In genomic region chr6:30402091-30402491, GRCm38 (mm10) we compare ENCODE assay signal across 8 mouse cellular contexts. TPM values are rescaled to one million over a fixed set of nuclear protein-coding genes. Genes with fewer than 3 reads are reported as not detected.
DNase-seq lines count a peak whose midpoint lies in the region; ATAC-seq and TF ChIP-seq lines count a peak whose summit lies in the region.

No protein-coding gene starts in this region.

- in situ Hi-C loops in CH12.LX (cut with MboI; ENCODE audit: low pct_ligation_motif_present, low pct_unique_long_range_greater_than_20kb, low sequenced_read_pairs) = loop anchor here (25.0 kb wide), 1 partner anchor 585 kb away; no protein-coding TSS in a partner anchor

- dilution Hi-C loops in CH12.LX (cut with MboI; ENCODE audit: extremely low pct_ligation_motif_present, extremely low pct_unique_long_range_greater_than_20kb, low sequenced_read_pairs) = no loop called here

- 0 out of 2 replicates have a peak, but pooled peaks have one; percentile 2 for ATAC-seq in embryonic facial prominence, embryonic 12.5 days (ENCODE audit: insufficient number of reproducible peaks, insufficient read depth, low FRiP score, low TSS enrichment)
- ATAC-seq in intestine, embryonic 14.5 days (replicated peaks; ENCODE audit: low FRiP score, low TSS enrichment, low read depth) = no peak
- no peak; the same call in 1 of the 2 replicates for ATAC-seq in midbrain, embryonic 11.5 days (ENCODE audit: low FRiP score)
- no peak for ATAC-seq in megakaryocyte progenitor cell, adult 5-6 weeks (replicated peaks; ENCODE audit: poor library complexity)

- peaks cover 3% of the 10 kb centered on the region for H3K4me1 ChIP-seq in heart, adult 2 months (ENCODE audit: control insufficient read depth, insufficient read depth, low read length)
- H3K4me1 ChIP-seq in CH12.LX (ENCODE audit: control insufficient read depth in 1 of 2, insufficient read depth in 2 of 2) = peaks cover 3 to 23% of the 10 kb centered on the region in 2 experiments; a peak in 3 of 4 replicates
- no peaks in the 10 kb centered on the region for H3K4me1 ChIP-seq in embryonic facial prominence, embryonic 12.5 days
- H3K4me1 ChIP-seq in intestine, embryonic 14.5 days (replicated peaks; ENCODE audit: control insufficient read depth, insufficient read depth, low read length) = 0 out of 2 replicates have a peak, but pooled peaks cover 4% of the 10 kb centered on the region
- no peaks in the 10 kb centered on the region for H3K4me1 ChIP-seq in midbrain, embryonic 11.5 days (ENCODE audit: control insufficient read depth, insufficient read depth, low read length)

- H3K36me3 ChIP-seq in heart, adult 2 months (ENCODE audit: control insufficient read depth, insufficient read depth, low read length) = no peaks in the 10 kb centered on the region
- peaks cover 0 to 4% of the 10 kb centered on the region in 2 experiments for H3K36me3 ChIP-seq in CH12.LX (replicated peaks in 1 of 2; ENCODE audit: control insufficient read depth in 1 of 2, insufficient read depth in 1 of 2, low read length in 1 of 2)
- H3K36me3 ChIP-seq in embryonic facial prominence, embryonic 12.5 days = 0 out of 2 replicates have a peak, but pooled peaks cover 6% of the 10 kb centered on the region
- H3K36me3 ChIP-seq in intestine, embryonic 14.5 days (ENCODE audit: control insufficient read depth, insufficient read depth, low read length) = no peaks in the 10 kb centered on the region
- no peaks in the 10 kb centered on the region for H3K36me3 ChIP-seq in midbrain, embryonic 11.5 days (ENCODE audit: control insufficient read depth, insufficient read depth, low read length)

- peak overlapping the region; percentile 72 for H3K4me3 ChIP-seq in heart, adult 2 months
- peak overlapping the region; percentile 62 to 88 (median 85) for H3K4me3 ChIP-seq in CH12.LX (replicated peaks in 1 of 3; ENCODE audit: low read depth in 2 of 3, low read length in 2 of 3, poor library complexity in 1 of 3)
- peak overlapping the region; percentile 99 for H3K4me3 ChIP-seq in embryonic facial prominence, embryonic 12.5 days
- peak overlapping the region; percentile 97 for H3K4me3 ChIP-seq in intestine, embryonic 14.5 days (ENCODE audit: low read depth, low read length)
- peak overlapping the region; percentile 99 for H3K4me3 ChIP-seq in midbrain, embryonic 11.5 days (ENCODE audit: low read depth, low read length)

- DNase-seq in heart, adult 2 months = no peak
- no peak for DNase-seq in heart, adult 11 months
- DNase-seq in CH12.LX (ENCODE audit: extremely low read depth) = peak; percentile 34
- DNase-seq in intestine, embryonic 14.5 days (ENCODE audit: low spot score) = no peak
- DNase-seq in midbrain, embryonic 11.5 days (ENCODE audit: low spot score, missing footprints) = no peak
- DNase-seq in adrenal gland, postnatal 10 days = no peak

- no peak for TF ChIP-seq EP300 in heart, adult 2 months (IDR thresholded peaks at IDR 0.05; ENCODE audit: insufficient read depth, low read depth, low read length)
- TF ChIP-seq EP300 in CH12.LX (IDR thresholded peaks at IDR 0.05; ENCODE audit: low read length) = no peak

- intact Hi-C loops in heart, adult 2 months (cut with DNase I) = loop anchor here (5.0 to 10.0 kb wide), 2 partner anchors 493 to 630 kb away; partner anchors contain the start of gene Copg2

- no peak for TF ChIP-seq CTCF in heart, adult 2 months (IDR thresholded peaks at IDR 0.05)
- no peak for TF ChIP-seq CTCF in CH12.LX (conservative IDR thresholded peaks at IDR 0.05 in 1 of 2, IDR thresholded peaks at IDR 0.05 in 1 of 2; ENCODE audit: low read depth in 2 of 2, low read length in 2 of 2)

- peak overlapping the region; percentile 95 for H3K9ac ChIP-seq in heart, adult 2 months (ENCODE audit: low read depth, low read length)
- peak overlapping the region; percentile 62 for H3K9ac ChIP-seq in CH12.LX (ENCODE audit: insufficient read depth, low read depth)
- H3K9ac ChIP-seq in embryonic facial prominence, embryonic 12.5 days = peak overlapping the region; percentile 96
- peak overlapping the region; percentile 90 for H3K9ac ChIP-seq in intestine, embryonic 14.5 days (ENCODE audit: low read length)
- H3K9ac ChIP-seq in midbrain, embryonic 11.5 days (ENCODE audit: low read length) = peak overlapping the region; percentile 96

- no peak for TF ChIP-seq POLR2A in heart, adult 2 months (IDR thresholded peaks at IDR 0.05; ENCODE audit: insufficient read depth, low read depth, low read length)
- no peak for TF ChIP-seq POLR2A in CH12.LX (IDR thresholded peaks at IDR 0.05; ENCODE audit: low read depth, low read length)

- WGBS in heart, adult 2 months = 0% methylated on average over 29 of the region's 29 CpGs
- WGBS in embryonic facial prominence, embryonic 12.5 days = 1% methylated on average over 29 of the region's 29 CpGs
- WGBS in intestine, embryonic 14.5 days = under 1% methylated on average over 23 of the region's 29 CpGs
- under 1% methylated on average over 29 of the region's 29 CpGs for WGBS in midbrain, embryonic 11.5 days

- TF ChIP-seq RAD21 in CH12.LX (IDR thresholded peaks at IDR 0.05; ENCODE audit: low read depth, low read length) = no peak

- H3K79me2 ChIP-seq in heart, adult 2 months (replicated peaks; ENCODE audit: control insufficient read depth, insufficient read depth, low read length) = peaks cover 2% of the 10 kb centered on the region; the same call in 1 of the 2 replicates
- H3K79me2 ChIP-seq in CH12.LX (replicated peaks; ENCODE audit: control insufficient read depth, extremely low read depth, insufficient read depth, poor library complexity, severe bottlenecking) = peaks cover 15% of the 10 kb centered on the region

- peak overlapping the region; percentile 88 for H3K27ac ChIP-seq in heart, adult 2 months
- peak overlapping the region; percentile 22; the same call in 1 of the 2 replicates for H3K27ac ChIP-seq in CH12.LX (ENCODE audit: insufficient read depth, low read depth)
- peak overlapping the region; percentile 91 for H3K27ac ChIP-seq in embryonic facial prominence, embryonic 12.5 days
- H3K27ac ChIP-seq in intestine, embryonic 14.5 days (ENCODE audit: low read depth) = peak overlapping the region; percentile 96
- peak overlapping the region; percentile 82 for H3K27ac ChIP-seq in midbrain, embryonic 11.5 days (ENCODE audit: low read depth, low read length)

- peak overlapping the region; percentile 67 for H3K4me2 ChIP-seq in CH12.LX (ENCODE audit: insufficient read depth, low read depth, poor library complexity, severe bottlenecking)
- H3K4me2 ChIP-seq in embryonic facial prominence, embryonic 12.5 days (replicated peaks) = peak overlapping the region; percentile 61
- H3K4me2 ChIP-seq in intestine, embryonic 14.5 days (ENCODE audit: low read length) = peak overlapping the region; percentile 67
- peak overlapping the region; percentile 73 for H3K4me2 ChIP-seq in midbrain, embryonic 11.5 days

- no peaks in the 10 kb centered on the region for H3K27me3 ChIP-seq in heart, adult 2 months (ENCODE audit: control insufficient read depth, insufficient read depth, low read length)
- H3K27me3 ChIP-seq in CH12.LX (replicated peaks) = peaks cover 5% of the 10 kb centered on the region
- no peaks in the 10 kb centered on the region for H3K27me3 ChIP-seq in embryonic facial prominence, embryonic 12.5 days
- H3K27me3 ChIP-seq in intestine, embryonic 14.5 days (replicated peaks; ENCODE audit: control insufficient read depth, insufficient read depth, low read length) = no peaks in the 10 kb centered on the region
- no peaks in the 10 kb centered on the region for H3K27me3 ChIP-seq in midbrain, embryonic 11.5 days (ENCODE audit: control insufficient read depth, insufficient read depth, low read length)

- H3K9me3 ChIP-seq in CH12.LX (replicated peaks; ENCODE audit: low read length) = no peaks in the 10 kb centered on the region
- no peaks in the 10 kb centered on the region for H3K9me3 ChIP-seq in embryonic facial prominence, embryonic 12.5 days
- no peaks in the 10 kb centered on the region for H3K9me3 ChIP-seq in intestine, embryonic 14.5 days (ENCODE audit: control insufficient read depth, low read length)
- no peaks in the 10 kb centered on the region for H3K9me3 ChIP-seq in midbrain, embryonic 11.5 days (ENCODE audit: control insufficient read depth, low read length)

TF ChIP-seq in CH12.LX, 34 proteins besides CTCF, POLR2A, EP300 and RAD21 (continues in another document):
- TF ChIP-seq UBTF (IDR thresholded peaks at IDR 0.05; ENCODE audit: low read depth, low read length) (0 out of 2 replicates have a peak, but pooled peaks have one; percentile 17), RCOR1 (conservative IDR thresholded peaks at IDR 0.05; ENCODE audit: low read depth, low read length) (no peak), CHD1 (IDR thresholded peaks at IDR 0.05; ENCODE audit: low read depth, low read length) (no peak), MAX (IDR thresholded peaks at IDR 0.05; ENCODE audit: low read length) (0 out of 2 replicates have a peak, but pooled peaks have one; percentile 24), ZKSCAN1 (IDR thresholded peaks at IDR 0.05; ENCODE audit: borderline replicate concordance, low read depth, low read length) (no peak)

RNA-seq across cellular contexts. Expression of gene Klhdc10, which starts 0.4 kb away (rescaled TPM):
- 10 to 100 TPM; 47.4 to 52.0 TPM for total RNA-seq in heart, adult 2 months (2021)
- polyA plus RNA-seq in heart, adult 2 months (2012; rRNA removed) = 19.4 and 41.4 TPM in 2 replicates
- total RNA-seq in CH12.LX (2012; rRNA removed) (30.6 and 37.7 TPM in 2 replicates), CH12.LX (2014; rRNA removed) (22.1 and 26.3 TPM in 2 replicates)
- 29.6 and 35.8 TPM in 2 replicates for polyA plus RNA-seq in CH12.LX (2012; ENCODE audit: insufficient read length, low read depth)
- 44.0 and 46.0 TPM in 2 replicates for polyA plus RNA-seq in embryonic facial prominence, embryonic 12.5 days (2016; fragmentation: Nextera tagmentation; extraction: Ambion mirVana)
- 23.1 and 24.1 TPM in 2 replicates for polyA plus RNA-seq in intestine, embryonic 14.5 days (2014; fragmentation: Nextera tagmentation; extraction: Ambion mirVana)
- polyA plus RNA-seq in midbrain, embryonic 11.5 days (2014; fragmentation: Nextera tagmentation; extraction: Ambion mirVana) = 28.3 and 28.8 TPM in 2 replicates
- total RNA-seq in megakaryocyte progenitor cell, adult 5-6 weeks (2015) = 27.2 and 28.4 TPM in 2 replicates
- total RNA-seq in megakaryocyte progenitor cell, adult 5-6 weeks (2017) = 50.8 and 69.9 TPM in 2 replicates
- 10 to 100 TPM; 65.9 to 76.6 TPM for total RNA-seq in adrenal gland, postnatal 10 days (2021)

RNA-seq across cellular contexts. Expression of gene Zc3hc1, which starts 11.3 kb away (rescaled TPM):
- 10 to 100 TPM; 16.0 to 16.2 TPM for total RNA-seq in heart, adult 2 months (2021)
- polyA plus RNA-seq in heart, adult 2 months (2012; rRNA removed) = 13.4 and 15.1 TPM in 2 replicates
- total RNA-seq in CH12.LX (2012; rRNA removed) (59.5 and 61.3 TPM in 2 replicates), CH12.LX (2014; rRNA removed) (89.5 and 94.4 TPM in 2 replicates)
- polyA plus RNA-seq in CH12.LX (2012; ENCODE audit: insufficient read length, low read depth) = 72.9 and 80.2 TPM in 2 replicates
- 75.0 and 76.3 TPM in 2 replicates for polyA plus RNA-seq in embryonic facial prominence, embryonic 12.5 days (2016; fragmentation: Nextera tagmentation; extraction: Ambion mirVana)
- 50.4 and 58.4 TPM in 2 replicates for polyA plus RNA-seq in intestine, embryonic 14.5 days (2014; fragmentation: Nextera tagmentation; extraction: Ambion mirVana)
- polyA plus RNA-seq in midbrain, embryonic 11.5 days (2014; fragmentation: Nextera tagmentation; extraction: Ambion mirVana) = 75.4 and 76.8 TPM in 2 replicates
- 31.0 and 35.6 TPM in 2 replicates for total RNA-seq in megakaryocyte progenitor cell, adult 5-6 weeks (2015)
- total RNA-seq in megakaryocyte progenitor cell, adult 5-6 weeks (2017) = 41.4 and 49.9 TPM in 2 replicates
- 10 to 100 TPM; 20.6 to 25.3 TPM for total RNA-seq in adrenal gland, postnatal 10 days (2021)

Comparison
In these comparisons a context has a peak if more than half of its experiments do, and no peak if none do; other contexts are left out.
1. H3K27ac ChIP-seq: peak in every context shown above with its lines; median percentile 96 in intestine, embryonic 14.5 days; 91 in embryonic facial prominence, embryonic 12.5 days; 88 in heart, adult 2 months; 82 in midbrain, embryonic 11.5 days; 22 in CH12.LX.